Mouse (Mus musculus) lung, embryonic 14.5 days (tissue): ENCODE measurements around the gene Tenm4. TPM values are rescaled to one million over a fixed set of nuclear protein-coding genes. Genes with fewer than 3 reads are reported as not detected.

ENCODE experiments used
- ATAC-seq: fragments of 200-750 bp; cut with Nextera tagmentation; 2 replicates; pipeline ENCODE4 v1.8.0; 2017; ENCODE audit warnings: mild to moderate bottlenecking, moderate TSS enrichment, moderate library complexity; ENCODE audit not compliant: insufficient read depth
- DNase-seq: peaks from one replicate; pipeline ENCODE4 v3.0.0-alpha.2; 2015
- H3K27ac ChIP-seq: fragments of 300-500 bp; sonication (generic); 2 replicates; pipeline ENCODE4 v1.5.1; 2014; ENCODE audit warnings: low read depth, mild to moderate bottlenecking, moderate library complexity
- H3K27me3 ChIP-seq: fragments of 300-500 bp; sonication (generic); 2 replicates; pipeline ENCODE4 v1.6.1; 2014; ENCODE audit warnings: low read length, control low read depth; ENCODE audit not compliant: insufficient read depth
- H3K36me3 ChIP-seq: fragments of 300-500 bp; sonication (generic); 2 replicates; pipeline ENCODE4 v1.6.1; 2014; ENCODE audit warnings: control low read depth; ENCODE audit not compliant: insufficient read depth
- H3K4me1 ChIP-seq: fragments of 300-500 bp; sonication (generic); 2 replicates; pipeline ENCODE4 v1.6.1; 2014; ENCODE audit warnings: antibody characterized with exemption, control low read depth; ENCODE audit not compliant: insufficient read depth
- H3K4me2 ChIP-seq: fragments of 300-500 bp; sonication (generic); 2 replicates; pipeline ENCODE4 v1.6.1; 2014; ENCODE audit warnings: mild to moderate bottlenecking
- H3K4me3 ChIP-seq: fragments of 300-500 bp; sonication (generic); 2 replicates; pipeline ENCODE4 v1.5.1; 2014; ENCODE audit warnings: low read depth, low read length
- H3K9ac ChIP-seq: fragments of 300-500 bp; sonication (generic); 2 replicates; pipeline ENCODE4 v1.6.1; 2014
- H3K9me3 ChIP-seq: fragments of 300-500 bp; sonication (generic); 2 replicates; pipeline ENCODE4 v1.6.1; 2016; ENCODE audit warnings: low read depth, low read length, control low read depth
- CTCF ChIP-seq: IDR thresholded peaks from 2 replicates; pipeline ENCODE4 v1.5.1; 2016; ENCODE audit warnings: antibody characterized with exemption, low read depth
- WGBS: fragments of 180-500 bp; shearing (Covaris S2); extraction: QIAGEN DNeasy Blood & Tissue Kit; methylation state at CpG from one replicate; pipeline ENCODE4 v1.1.7; 2014; 5-methylcytosine and 5-hydroxymethylcytosine counted together
- polyA plus RNA-seq: library from polyadenylated mRNA; unstranded; fragments of >200 nt; fragmentation: Nextera tagmentation; extraction: Ambion mirVana; gene quantifications from 2 replicates; pipeline ENCODE4 v1.2.1, GENCODE M21; 2014

Tenm4 gene
- polyA plus RNA-seq, 1 experiment from 2014 or later, result 24.9 TPM

DNA sequence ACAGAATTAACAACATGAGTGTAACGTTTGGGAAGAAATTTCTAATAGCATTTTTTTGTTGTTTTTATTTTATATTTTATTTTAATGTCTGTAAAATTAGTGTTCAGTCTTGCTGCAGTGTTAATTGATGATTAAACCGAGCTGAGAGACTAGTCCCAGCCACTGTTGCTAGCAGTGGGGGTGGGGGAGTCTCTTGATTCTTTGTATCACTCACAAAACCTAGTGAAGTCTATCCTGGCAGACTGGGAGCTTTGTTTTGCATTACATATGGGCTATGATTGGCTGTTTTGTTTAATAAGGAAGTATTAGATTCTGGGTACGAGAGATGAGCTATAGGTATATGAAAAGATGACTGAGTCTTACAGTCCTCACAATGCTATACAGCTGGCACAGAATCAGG is 428.0 kb downstream of the Tenm4 start:
- no peak overlapping the region for H3K27ac ChIP-seq
- ATAC-seq (no peak), DNase-seq (no peak)
- no peak overlapping the region for H3K9ac ChIP-seq
- H3K9me3 ChIP-seq, result no peaks in the 10 kb centered on the region
- 63% methylated on average over 3 of the region's 3 CpGs for WGBS
- TF ChIP-seq CTCF, result no peak
- H3K27me3 ChIP-seq, result no peaks in the 10 kb centered on the region
- no peak overlapping the region for H3K4me3 ChIP-seq
- H3K4me2 ChIP-seq, result no peak overlapping the region
- no peaks in the 10 kb centered on the region for H3K36me3 ChIP-seq
- no peaks in the 10 kb centered on the region for H3K4me1 ChIP-seq

DNA sequence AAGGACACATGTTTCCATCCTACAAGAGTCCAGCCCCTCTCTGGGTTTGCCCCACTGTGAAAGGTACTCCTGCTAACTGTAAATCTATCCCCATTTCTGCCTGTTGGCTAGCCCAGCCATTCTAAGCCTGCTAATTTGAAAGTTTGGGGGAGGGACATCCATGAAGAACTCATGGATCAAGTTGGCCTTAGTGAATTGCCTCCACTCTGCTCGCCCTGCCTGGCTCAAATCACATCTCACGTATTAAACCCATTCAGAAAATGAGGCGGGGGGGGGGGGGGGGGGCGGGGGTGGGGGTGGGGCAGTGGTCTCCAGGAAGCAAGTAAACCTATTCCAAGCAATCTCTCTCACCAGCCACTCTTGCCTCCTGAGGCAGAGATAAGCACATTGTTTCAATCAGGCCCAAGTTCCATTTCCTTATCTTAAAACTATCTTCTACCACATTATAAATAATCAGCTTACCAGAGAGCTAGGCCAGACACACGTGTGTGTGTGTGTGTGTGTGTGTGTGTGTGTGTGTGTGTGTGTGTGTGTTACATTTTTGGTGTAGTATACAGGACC is 429.4 kb downstream of the Tenm4 start:
- Histone ChIP-seq H3K4me2 (no peak overlapping the region), H3K27ac (peak overlapping the region; percentile 52; the same call in 1 of the 2 replicates), H3K4me3 (no peak overlapping the region), H3K4me1 (no peaks in the 10 kb centered on the region), H3K9me3 (no peaks in the 10 kb centered on the region), H3K27me3 (no peaks in the 10 kb centered on the region), H3K36me3 (no peaks in the 10 kb centered on the region), H3K9ac (no peak overlapping the region)
- ATAC-seq, result peak; percentile 81
- 5% methylated on average over 5 of the region's 5 CpGs for WGBS
- DNase-seq, result peak; percentile 71
- TF ChIP-seq CTCF, result no peak

DNA sequence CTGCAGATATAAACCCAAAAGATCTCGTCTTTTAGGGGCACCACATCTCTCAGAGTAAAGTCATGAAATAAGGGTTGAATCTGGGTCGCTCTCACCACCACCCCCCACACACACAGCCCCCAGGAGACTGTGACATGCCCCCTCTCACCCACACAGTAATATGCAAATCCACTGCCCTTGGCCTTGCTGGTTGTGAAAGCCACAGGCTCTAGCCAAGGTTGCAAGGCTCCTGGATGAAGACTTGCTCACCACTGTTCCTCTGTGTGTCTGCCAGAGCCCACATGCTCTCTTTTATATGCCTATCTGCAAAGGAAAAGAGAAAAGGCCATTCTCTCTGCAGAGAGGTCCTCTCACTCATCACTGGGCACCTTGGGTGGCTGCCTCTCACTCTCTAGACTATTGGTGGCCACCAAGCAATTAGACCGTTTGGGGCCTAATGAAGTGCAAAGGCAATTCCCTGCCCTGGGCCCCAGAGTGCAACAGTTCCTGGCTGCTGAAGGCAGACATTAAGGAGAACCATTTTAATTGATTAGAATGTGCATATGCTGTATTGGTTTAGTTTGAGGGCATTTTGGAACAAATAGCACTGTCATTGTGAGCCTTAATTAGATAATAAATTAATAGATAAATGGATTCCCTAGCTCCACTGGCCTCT is 433.2 kb downstream of the Tenm4 start:
- Histone ChIP-seq H3K9me3 (no peaks in the 10 kb centered on the region), H3K9ac (no peak overlapping the region), H3K27ac (no peak overlapping the region), H3K4me3 (no peak overlapping the region), H3K4me1 (no peaks in the 10 kb centered on the region), H3K4me2 (no peak overlapping the region), H3K36me3 (no peaks in the 10 kb centered on the region), H3K27me3 (no peaks in the 10 kb centered on the region)
- ATAC-seq (no peak), DNase-seq (no peak)
- TF ChIP-seq CTCF, result no peak
- 51% methylated on average over 3 of the region's 3 CpGs for WGBS

DNA sequence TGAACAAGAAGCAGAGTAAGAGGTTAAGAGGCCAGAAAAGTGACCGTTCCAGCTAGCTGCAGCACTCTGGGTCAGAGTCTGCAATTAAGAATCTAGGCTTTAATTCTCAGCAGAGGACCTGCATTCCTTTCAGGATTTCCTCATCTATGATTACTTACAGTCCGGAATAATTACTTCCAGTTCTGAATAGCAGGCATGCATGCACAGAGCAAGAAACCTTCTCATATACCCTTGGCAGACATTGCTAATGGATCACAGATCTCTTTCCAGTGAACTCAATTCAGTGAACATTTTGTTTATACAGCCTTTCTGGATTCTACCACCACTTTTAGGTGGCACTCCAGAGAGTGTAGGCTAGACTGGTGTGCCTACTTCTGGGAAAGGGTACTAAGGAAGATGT is 434.3 kb downstream of the Tenm4 start:
- no peaks in the 10 kb centered on the region for H3K27me3 ChIP-seq
- WGBS, result 80% methylated on average over 2 of the region's 2 CpGs
- TF ChIP-seq CTCF, result no peak
- H3K36me3 ChIP-seq, result no peaks in the 10 kb centered on the region
- H3K9ac ChIP-seq, result no peak overlapping the region
- DNase-seq (no peak), ATAC-seq (no peak)
- H3K4me1 ChIP-seq, result 0 out of 2 replicates have a peak, but pooled peaks cover 5% of the 10 kb centered on the region
- no peak overlapping the region for H3K4me3 ChIP-seq
- H3K4me2 ChIP-seq, result no peak overlapping the region
- H3K9me3 ChIP-seq, result no peaks in the 10 kb centered on the region
- no peak overlapping the region for H3K27ac ChIP-seq

DNA sequence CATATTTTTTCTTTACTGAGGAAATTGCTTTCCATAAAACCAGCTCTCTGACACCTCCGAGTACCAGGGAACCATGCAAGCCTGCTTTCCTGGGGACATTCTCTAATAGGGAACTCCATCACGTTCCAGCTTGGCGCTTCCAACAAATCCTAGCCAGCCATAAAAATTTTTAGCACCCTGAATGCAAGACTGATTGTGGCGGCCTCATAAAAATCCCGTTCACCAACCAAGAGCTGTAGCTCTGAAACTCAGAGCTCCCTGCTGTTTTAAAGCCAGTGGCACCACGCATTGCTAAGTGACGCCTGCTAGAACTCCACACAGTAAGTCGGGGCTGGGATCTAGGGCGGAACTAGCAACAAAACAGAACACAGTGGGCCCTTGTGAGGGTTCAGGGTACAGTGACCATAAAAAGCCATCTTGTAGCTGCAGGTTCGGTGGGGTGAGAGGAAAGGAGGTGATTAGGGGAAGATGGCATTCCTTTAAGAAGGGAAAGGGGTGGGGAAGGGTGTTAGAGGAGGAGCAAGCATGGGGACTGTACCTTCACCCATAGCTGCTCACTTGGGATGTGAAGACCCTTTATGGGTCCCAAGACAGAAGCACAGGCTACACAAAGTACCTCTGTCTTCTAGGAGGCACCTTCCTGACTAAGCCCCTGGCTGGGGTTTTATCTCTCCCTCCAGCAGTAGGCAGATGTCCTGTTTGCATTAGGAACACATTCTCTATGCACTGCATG is 439.0 kb downstream of the Tenm4 start:
- WGBS, result 47% methylated on average over 10 of the region's 10 CpGs
- Histone ChIP-seq H3K27ac (peak overlapping the region; percentile 54; the same call in 1 of the 2 replicates), H3K9ac (no peak overlapping the region), H3K9me3 (no peaks in the 10 kb centered on the region), H3K27me3 (no peaks in the 10 kb centered on the region), H3K4me1 (0 out of 2 replicates have a peak, but pooled peaks cover 5% of the 10 kb centered on the region), H3K36me3 (no peaks in the 10 kb centered on the region), H3K4me2 (no peak overlapping the region; the same call in 1 of the 2 replicates), H3K4me3 (no peak overlapping the region)
- DNase-seq, result peak; percentile 36
- TF ChIP-seq CTCF, result no peak
- ATAC-seq, result no peak

DNA sequence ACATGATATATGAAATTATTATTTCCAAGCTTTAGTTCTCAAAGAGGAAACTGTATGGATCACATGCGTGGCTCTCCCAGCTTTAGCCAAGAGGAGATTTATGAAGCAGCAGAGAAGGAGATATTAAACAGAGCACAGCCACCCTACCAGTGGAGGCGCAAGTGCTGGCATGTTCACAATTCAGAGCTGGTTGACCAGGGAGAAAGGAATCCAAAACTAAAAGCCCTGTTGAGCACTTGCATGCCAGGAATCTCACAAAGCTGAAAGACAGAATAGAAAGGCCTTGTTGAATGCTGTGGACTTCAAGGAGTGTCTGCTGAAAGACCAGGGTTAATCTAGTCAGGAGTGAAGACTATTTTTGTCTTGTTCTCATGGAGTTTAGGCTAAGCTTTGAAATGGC is 446.3 kb downstream of the Tenm4 start:
- Histone ChIP-seq H3K4me2 (no peak overlapping the region), H3K4me3 (no peak overlapping the region), H3K9me3 (no peaks in the 10 kb centered on the region), H3K4me1 (no peaks in the 10 kb centered on the region), H3K36me3 (no peaks in the 10 kb centered on the region), H3K9ac (no peak overlapping the region), H3K27me3 (no peaks in the 10 kb centered on the region), H3K27ac (no peak overlapping the region)
- WGBS, result 76% methylated on average over 2 of the region's 2 CpGs
- no peak for TF ChIP-seq CTCF
- no peak for ATAC-seq
- DNase-seq, result no peak

DNA sequence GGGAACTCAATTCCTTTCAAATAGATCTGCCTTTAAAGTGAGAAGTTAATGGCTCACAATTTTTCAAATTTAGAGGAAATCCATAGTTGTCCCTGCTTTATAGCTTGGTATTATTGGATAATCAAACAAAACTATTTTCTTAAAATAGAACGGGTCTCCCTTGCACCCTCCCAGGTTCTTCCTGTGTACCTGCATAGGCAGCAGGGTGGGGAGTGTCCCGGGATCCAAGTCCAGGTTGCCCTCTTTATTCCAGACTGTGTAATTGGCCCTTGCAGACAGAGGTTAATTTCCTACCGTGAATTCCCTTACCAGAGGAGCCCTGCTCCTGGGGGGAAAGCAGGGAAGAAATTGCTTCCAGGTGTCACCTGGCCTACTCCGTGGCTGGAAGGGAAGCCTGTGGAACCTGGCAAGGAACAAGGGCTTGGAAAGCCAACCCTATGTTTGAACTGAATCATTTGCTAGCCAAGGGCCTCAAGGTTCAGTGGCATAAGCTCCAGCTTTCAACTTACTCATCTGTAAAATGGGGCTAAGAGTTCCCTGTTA is 449.0 kb downstream of the Tenm4 start:
- no peak overlapping the region for H3K4me2 ChIP-seq
- no peaks in the 10 kb centered on the region for H3K9me3 ChIP-seq
- 85% methylated on average over 4 of the region's 4 CpGs for WGBS
- H3K36me3 ChIP-seq, result no peaks in the 10 kb centered on the region
- H3K4me3 ChIP-seq, result no peak overlapping the region
- ATAC-seq, result no peak
- no peaks in the 10 kb centered on the region for H3K4me1 ChIP-seq
- H3K9ac ChIP-seq, result no peak overlapping the region
- no peak for TF ChIP-seq CTCF
- no peak overlapping the region for H3K27ac ChIP-seq
- H3K27me3 ChIP-seq, result no peaks in the 10 kb centered on the region
- DNase-seq, result no peak
